Mouse (Mus musculus) 3T3-L1 (cell line): ENCODE results near the gene Troap.

Experiments used
- DNase-seq: peaks from one replicate; pipeline ENCODE4 v3.0.0-alpha.2; 2015; ENCODE audit warnings: low read depth, low spot score

The Troap gene

GRCm38 (mm10) chr15:99074019-99074599 lies at the start of gene Troap:
TSS of gene Troap (plus strand) at chr15:99074575.
- no peak for DNase-seq

- DNase-seq, result peak; percentile 96
Observed at GRCm38 (mm10) chr15:99024668-99025314, 49.6 kb upstream of the Troap start.

GRCm38 (mm10) chr15:99025414-99025813 lies 49.0 kb upstream of the Troap start:
- DNase-seq, result no peak

- DNase-seq, result peak; percentile 80
Observed at GRCm38 (mm10) chr15:99026259-99026658, 48.1 kb upstream of the Troap start.

- DNase-seq, result no peak
Observed at GRCm38 (mm10) chr15:99027116-99027515, 47.3 kb upstream of the Troap start.

- peak; percentile 60 for DNase-seq
Observed at GRCm38 (mm10) chr15:99028874-99029458, 45.4 kb upstream of the Troap start.

GRCm38 (mm10) chr15:99029619-99030584 lies 44.5 kb upstream of the Troap start, which contains the start of gene Tuba1c:
TSS of gene Tuba1c (plus strand) at chr15:99029891.
- peak; percentile 98 for DNase-seq

- peak; percentile 90 for DNase-seq
Observed at GRCm38 (mm10) chr15:99030585-99031387, 43.6 kb upstream of the Troap start.

GRCm38 (mm10) chr15:99031388-99031675 lies 43.0 kb upstream of the Troap start:
- DNase-seq, result no peak

- peak; percentile 62 for DNase-seq
Observed at GRCm38 (mm10) chr15:99032041-99032725, 42.2 kb upstream of the Troap start.

GRCm38 (mm10) chr15:99032726-99033250 lies 41.6 kb upstream of the Troap start:
- DNase-seq, result peak; percentile 51

GRCm38 (mm10) chr15:99033498-99034270 lies 40.7 kb upstream of the Troap start:
- peak; percentile 90 for DNase-seq

GRCm38 (mm10) chr15:99035431-99035830 lies 38.9 kb upstream of the Troap start:
- no peak for DNase-seq

- DNase-seq, result no peak
Observed at GRCm38 (mm10) chr15:99036249-99036905, 38.0 kb upstream of the Troap start.

GRCm38 (mm10) chr15:99038025-99038424 lies 36.4 kb upstream of the Troap start:
- DNase-seq, result peak; percentile 40

- peak; percentile 30 for DNase-seq
Observed at GRCm38 (mm10) chr15:99038797-99039196, 35.6 kb upstream of the Troap start.

- DNase-seq, result no peak
Observed at GRCm38 (mm10) chr15:99039306-99039705, 35.1 kb upstream of the Troap start.

GRCm38 (mm10) chr15:99039996-99040919 lies 34.1 kb upstream of the Troap start:
- DNase-seq, result no peak
